Comparison of ENCODE assay signal across 20 mouse cellular contexts in genomic region chr4:45141835-45142234, GRCm38 (mm10). TPM values are rescaled to one million over a fixed set of nuclear protein-coding genes. Genes with fewer than 3 reads are reported as not detected.
DNase-seq lines count a peak whose midpoint lies in the region; ATAC-seq and TF ChIP-seq lines count a peak whose summit lies in the region.
"Had no signal": no experiment of that assay in that cellular context is flagged by ENCODE, and none has a peak within 500 bp of the region (broad histone marks: within the 10 kb centered on the region; RNA-seq: fewer than 3 reads in every experiment).

No protein-coding gene starts in this region.

- H3K4me1 ChIP-seq in hindbrain, embryonic 15.5 days (replicated peaks) = peaks cover 20% of the 10 kb centered on the region
- peaks cover 18% of the 10 kb centered on the region; the same call in 1 of the 2 replicates for H3K4me1 ChIP-seq in hindbrain, embryonic 14.5 days (replicated peaks; ENCODE audit: control insufficient read depth, insufficient read depth, low read length)
- peaks cover 5% of the 10 kb centered on the region; the same call in 1 of the 2 replicates for H3K4me1 ChIP-seq in midbrain, postnatal 0 days (ENCODE audit: insufficient read depth, low read length)
- H3K4me1 ChIP-seq in midbrain, embryonic 16.5 days (ENCODE audit: control insufficient read depth, insufficient read depth, low read length) = peaks cover 13% of the 10 kb centered on the region
- no peaks in the 10 kb centered on the region for H3K4me1 ChIP-seq in intestine, embryonic 15.5 days (replicated peaks)
- H3K4me1 ChIP-seq: limb, embryonic 15.5 days had no signal

- H3K9me3 ChIP-seq in hindbrain, embryonic 15.5 days = no peaks in the 10 kb centered on the region
- no peaks in the 10 kb centered on the region for H3K9me3 ChIP-seq in hindbrain, embryonic 14.5 days (ENCODE audit: control insufficient read depth, low read length)
- no peaks in the 10 kb centered on the region for H3K9me3 ChIP-seq in midbrain, postnatal 0 days (ENCODE audit: low read length)
- H3K9me3 ChIP-seq in midbrain, embryonic 16.5 days (replicated peaks; ENCODE audit: control insufficient read depth, low read length, poor library complexity, severe bottlenecking) = no peaks in the 10 kb centered on the region
- H3K9me3 ChIP-seq in intestine, embryonic 15.5 days = no peaks in the 10 kb centered on the region
- H3K9me3 ChIP-seq: embryonic facial prominence, embryonic 15.5 days; heart, embryonic 15.5 days; kidney, embryonic 15.5 days; limb, embryonic 15.5 days; megakaryocyte, embryonic 14.5 days had no signal

- no peak overlapping the region for H3K27ac ChIP-seq in gastrocnemius, adult 2 months
- peak overlapping the region; percentile 49 for H3K27ac ChIP-seq in hindbrain, embryonic 15.5 days (replicated peaks)
- no peak overlapping the region for H3K27ac ChIP-seq in hindbrain, embryonic 14.5 days
- H3K27ac ChIP-seq in midbrain, postnatal 0 days (ENCODE audit: low read depth, low read length) = 0 out of 2 replicates have a peak overlapping the region, but pooled peaks have one; percentile 8
- no peak overlapping the region for H3K27ac ChIP-seq in midbrain, embryonic 16.5 days (ENCODE audit: low read length)
- H3K27ac ChIP-seq in intestine, embryonic 15.5 days = no peak overlapping the region
- H3K27ac ChIP-seq: embryonic facial prominence, embryonic 15.5 days; heart, embryonic 15.5 days; kidney, embryonic 15.5 days; limb, embryonic 15.5 days had no signal

- intact Hi-C loops in gastrocnemius, adult 2 months (cut with DNase I) = no loop called here
- intact Hi-C loops in gastrocnemius, postnatal 36 days (cut with DNase I) = no loop called here

- DNase-seq in gastrocnemius, adult 2 months = peak; percentile 30
- no peak for DNase-seq in gastrocnemius, postnatal 36 days
- DNase-seq in hindbrain, embryonic 14.5 days (ENCODE audit: low spot score) = no peak
- DNase-seq in midbrain, postnatal 0 days (ENCODE audit: low spot score) = peak; percentile 37
- peak; percentile 36 for DNase-seq in skeletal muscle tissue, adult 2 months (ENCODE audit: low read depth, low spot score)
- DNase-seq: adrenal gland, adult 8-10 months; cerebellum, adult 9-11 months; forebrain, postnatal 0 days; kidney, postnatal 4 days; lung, postnatal 14 days; thymus, postnatal 36 days had no signal

- no peaks in the 10 kb centered on the region for H3K36me3 ChIP-seq in hindbrain, embryonic 15.5 days
- no peaks in the 10 kb centered on the region for H3K36me3 ChIP-seq in hindbrain, embryonic 14.5 days (replicated peaks; ENCODE audit: control insufficient read depth, insufficient read depth)
- no peaks in the 10 kb centered on the region for H3K36me3 ChIP-seq in midbrain, postnatal 0 days (ENCODE audit: insufficient read depth, low read length)
- no peaks in the 10 kb centered on the region for H3K36me3 ChIP-seq in midbrain, embryonic 16.5 days (ENCODE audit: control insufficient read depth, insufficient read depth, low read length)
- no peaks in the 10 kb centered on the region for H3K36me3 ChIP-seq in intestine, embryonic 15.5 days
- H3K36me3 ChIP-seq: embryonic facial prominence, embryonic 15.5 days; heart, embryonic 15.5 days; kidney, embryonic 15.5 days; limb, embryonic 15.5 days had no signal

- no peak for TF ChIP-seq CTCF in gastrocnemius, adult 2 months (IDR thresholded peaks at IDR 0.05)
- no peak for TF ChIP-seq CTCF in midbrain, postnatal 0 days (IDR thresholded peaks at IDR 0.05)

- H3K27me3 ChIP-seq in hindbrain, embryonic 15.5 days = no peaks in the 10 kb centered on the region
- H3K27me3 ChIP-seq in hindbrain, embryonic 14.5 days (ENCODE audit: control insufficient read depth, insufficient read depth, low read length) = no peaks in the 10 kb centered on the region
- no peaks in the 10 kb centered on the region for H3K27me3 ChIP-seq in midbrain, postnatal 0 days (ENCODE audit: insufficient read depth, low read length)
- no peaks in the 10 kb centered on the region for H3K27me3 ChIP-seq in midbrain, embryonic 16.5 days (ENCODE audit: control insufficient read depth, insufficient read depth, low read depth, low read length)
- no peaks in the 10 kb centered on the region for H3K27me3 ChIP-seq in intestine, embryonic 15.5 days (replicated peaks)
- H3K27me3 ChIP-seq: kidney, embryonic 15.5 days; limb, embryonic 15.5 days had no signal

- H3K9ac ChIP-seq in hindbrain, embryonic 15.5 days = no peak overlapping the region
- H3K9ac ChIP-seq in hindbrain, embryonic 14.5 days = no peak overlapping the region
- H3K9ac ChIP-seq in midbrain, postnatal 0 days (replicated peaks; ENCODE audit: low read length, poor library complexity, severe bottlenecking) = no peak overlapping the region
- no peak overlapping the region for H3K9ac ChIP-seq in midbrain, embryonic 16.5 days (ENCODE audit: low read depth, low read length)
- H3K9ac ChIP-seq in intestine, embryonic 15.5 days = no peak overlapping the region
- H3K9ac ChIP-seq: embryonic facial prominence, embryonic 15.5 days; forebrain, postnatal 0 days; heart, embryonic 15.5 days; kidney, embryonic 15.5 days; limb, embryonic 15.5 days had no signal

- WGBS in hindbrain, embryonic 15.5 days = 54% methylated on average over 5 of the region's 5 CpGs
- 73% methylated on average over 5 of the region's 5 CpGs for WGBS in hindbrain, embryonic 14.5 days
- 64% methylated on average over 5 of the region's 5 CpGs for WGBS in midbrain, postnatal 0 days
- WGBS in midbrain, embryonic 16.5 days = 69% methylated on average over 5 of the region's 5 CpGs
- WGBS in intestine, embryonic 15.5 days = 57% methylated on average over 5 of the region's 5 CpGs

- no peak for ATAC-seq in hindbrain, embryonic 15.5 days (ENCODE audit: low FRiP score, low read depth)
- ATAC-seq in hindbrain, embryonic 14.5 days (ENCODE audit: low FRiP score) = no peak
- no peak for ATAC-seq in midbrain, postnatal 0 days (ENCODE audit: low FRiP score)
- ATAC-seq in midbrain, embryonic 16.5 days = no peak
- no peak for ATAC-seq in intestine, embryonic 15.5 days
- ATAC-seq: intestine, postnatal 0 days had no signal

- no peak overlapping the region for H3K4me2 ChIP-seq in hindbrain, embryonic 15.5 days
- no peak overlapping the region for H3K4me2 ChIP-seq in hindbrain, embryonic 14.5 days (replicated peaks)
- no peak overlapping the region for H3K4me2 ChIP-seq in midbrain, postnatal 0 days (ENCODE audit: low read depth, low read length, poor library complexity, severe bottlenecking)
- H3K4me2 ChIP-seq in midbrain, embryonic 16.5 days (ENCODE audit: low read length) = no peak overlapping the region
- no peak overlapping the region for H3K4me2 ChIP-seq in intestine, embryonic 15.5 days (replicated peaks)
- H3K4me2 ChIP-seq: embryonic facial prominence, embryonic 15.5 days; heart, embryonic 15.5 days; kidney, embryonic 15.5 days; limb, embryonic 15.5 days had no signal

- H3K4me3 ChIP-seq in gastrocnemius, adult 2 months = peak overlapping the region; percentile 35; the same call in 1 of the 2 replicates
- no peak overlapping the region for H3K4me3 ChIP-seq in hindbrain, embryonic 15.5 days
- no peak overlapping the region for H3K4me3 ChIP-seq in hindbrain, embryonic 14.5 days (replicated peaks; ENCODE audit: low read length)
- H3K4me3 ChIP-seq in midbrain, postnatal 0 days (ENCODE audit: low read depth, low read length) = no peak overlapping the region
- H3K4me3 ChIP-seq in midbrain, embryonic 16.5 days (ENCODE audit: low read depth, low read length) = no peak overlapping the region
- H3K4me3 ChIP-seq in intestine, embryonic 15.5 days (replicated peaks) = no peak overlapping the region
- H3K4me3 ChIP-seq: embryonic facial prominence, embryonic 15.5 days; heart, embryonic 15.5 days; kidney, embryonic 15.5 days; limb, embryonic 15.5 days had no signal

RNA-seq across cellular contexts. Expression of gene Tomm5, which starts 33.9 kb away (rescaled TPM):
- 10 to 100 TPM; 70.2 to 99.3 TPM for total RNA-seq in gastrocnemius, adult 2 months (2021)
- 10 to 100 TPM; 75.1 to 79.8 TPM for total RNA-seq in gastrocnemius, postnatal 36 days (2021)
- 159 and 170 TPM in 2 replicates for polyA plus RNA-seq in hindbrain, embryonic 15.5 days (2015; fragmentation: Nextera tagmentation; extraction: Ambion mirVana)
- polyA plus RNA-seq in hindbrain, embryonic 14.5 days (2014; fragmentation: Nextera tagmentation; extraction: Ambion mirVana) = 166 and 176 TPM in 2 replicates
- total RNA-seq in midbrain, postnatal 0 days (2014; rRNA removed) = 109 and 128 TPM in 2 replicates
- 194 and 204 TPM in 2 replicates for polyA plus RNA-seq in midbrain, postnatal 0 days (2015; fragmentation: Nextera tagmentation; extraction: Ambion mirVana)
- polyA plus RNA-seq in midbrain, embryonic 16.5 days (2015; fragmentation: Nextera tagmentation; extraction: Ambion mirVana) = 139 and 150 TPM in 2 replicates
- 407 and 433 TPM in 2 replicates for polyA plus RNA-seq in intestine, embryonic 15.5 days (2015; fragmentation: Nextera tagmentation; extraction: Ambion mirVana)

RNA-seq across cellular contexts. Expression of gene Frmpd1, which starts 42.8 kb away (rescaled TPM):
- total RNA-seq in gastrocnemius, adult 2 months (2021) = under 1 TPM; 0.06 to 0.38 TPM
- under 1 TPM; 0.54 to 0.84 TPM for total RNA-seq in gastrocnemius, postnatal 36 days (2021)
- polyA plus RNA-seq in hindbrain, embryonic 15.5 days (2015; fragmentation: Nextera tagmentation; extraction: Ambion mirVana) = 2.3 and 2.9 TPM in 2 replicates
- 2.3 and 2.4 TPM in 2 replicates for polyA plus RNA-seq in hindbrain, embryonic 14.5 days (2014; fragmentation: Nextera tagmentation; extraction: Ambion mirVana)
- 5.9 and 9.6 TPM in 2 replicates for total RNA-seq in midbrain, postnatal 0 days (2014; rRNA removed)
- 3.0 and 3.2 TPM in 2 replicates for polyA plus RNA-seq in midbrain, postnatal 0 days (2015; fragmentation: Nextera tagmentation; extraction: Ambion mirVana)
- 1.7 and 2.4 TPM in 2 replicates for polyA plus RNA-seq in midbrain, embryonic 16.5 days (2015; fragmentation: Nextera tagmentation; extraction: Ambion mirVana)
- polyA plus RNA-seq in intestine, embryonic 15.5 days (2015; fragmentation: Nextera tagmentation; extraction: Ambion mirVana) = 0.48 and 0.57 TPM in 2 replicates

RNA-seq across cellular contexts. Expression of gene Fbxo10, which starts 57.4 kb away (rescaled TPM):
- total RNA-seq in gastrocnemius, adult 2 months (2021) = 1 to 10 TPM; 2.2 to 2.3 TPM
- total RNA-seq in gastrocnemius, postnatal 36 days (2021) = 1 to 10 TPM; 2.2 to 2.4 TPM
- polyA plus RNA-seq in hindbrain, embryonic 15.5 days (2015; fragmentation: Nextera tagmentation; extraction: Ambion mirVana) = 17.2 and 19.0 TPM in 2 replicates
- polyA plus RNA-seq in hindbrain, embryonic 14.5 days (2014; fragmentation: Nextera tagmentation; extraction: Ambion mirVana) = 14.4 and 14.6 TPM in 2 replicates
- total RNA-seq in midbrain, postnatal 0 days (2014; rRNA removed) = 22.1 and 24.6 TPM in 2 replicates
- polyA plus RNA-seq in midbrain, postnatal 0 days (2015; fragmentation: Nextera tagmentation; extraction: Ambion mirVana) = 13.7 and 14.6 TPM in 2 replicates
- polyA plus RNA-seq in midbrain, embryonic 16.5 days (2015; fragmentation: Nextera tagmentation; extraction: Ambion mirVana) = 18.0 and 21.1 TPM in 2 replicates
- polyA plus RNA-seq in intestine, embryonic 15.5 days (2015; fragmentation: Nextera tagmentation; extraction: Ambion mirVana) = 8.2 and 9.4 TPM in 2 replicates

Comparison
In these comparisons a context has a peak if more than half of its experiments do, and no peak if none do; other contexts are left out.
1. DNase-seq: peak in gastrocnemius, adult 2 months (single experiment), midbrain, postnatal 0 days (single experiment) and skeletal muscle tissue, adult 2 months (single experiment); none in gastrocnemius, postnatal 36 days (0 of 2) and hindbrain, embryonic 14.5 days (single experiment).
2. H3K27ac ChIP-seq: peak in hindbrain, embryonic 15.5 days (single experiment) and midbrain, postnatal 0 days (single experiment); none in gastrocnemius, adult 2 months (single experiment), hindbrain, embryonic 14.5 days (single experiment), midbrain, embryonic 16.5 days (single experiment) and intestine, embryonic 15.5 days (single experiment).